Comparison of ENCODE assay signal across 14 mouse cellular contexts in genomic region chr3:118194754-118195153, GRCm38 (mm10).
"Had no signal": no experiment of that assay in that cellular context is flagged by ENCODE, and none has a peak within 500 bp of the region (broad histone marks: within the 10 kb centered on the region; RNA-seq: fewer than 3 reads in every experiment).

No protein-coding gene starts in this region.

- DNase-seq: gastrocnemius, adult 2 months; gastrocnemius, postnatal 10 days; gastrocnemius, postnatal 36 days; heart, adult 11 months; heart, adult 2 months; heart, postnatal 10 days; heart, postnatal 4 days; kidney, adult 18-20 months; kidney, adult 8-10 months; kidney, postnatal 10 days; kidney, postnatal 25 days; layer of hippocampus, adult 9-11 months; layer of hippocampus, postnatal 36 days; left cerebral cortex, postnatal 4 days had no signal
